8 mouse cellular contexts compared by ENCODE assay signal in the genomic region with DNA sequence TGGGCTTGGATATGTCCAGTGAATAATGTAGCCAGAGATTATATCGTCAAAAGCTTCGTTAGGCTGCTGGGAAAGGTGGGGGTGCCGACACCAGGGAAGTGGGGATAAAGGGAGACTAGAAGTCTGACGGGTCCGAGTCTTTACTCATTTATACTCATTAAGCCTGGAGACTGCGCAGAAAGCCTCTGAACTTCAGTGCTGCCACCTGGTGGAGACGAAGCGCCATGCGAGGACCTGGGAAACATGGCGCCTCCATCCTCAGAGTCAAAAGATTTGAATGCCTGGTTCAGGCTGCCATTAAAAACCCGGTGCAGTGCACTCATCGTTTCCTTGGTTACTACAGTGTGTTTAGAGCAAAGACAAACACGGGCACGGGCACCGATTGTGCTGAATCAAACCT.
A peak's percentile ranks its signal among the peaks of the same experiment; 100 is the strongest.
DNase-seq lines count a peak whose midpoint lies in the region; ATAC-seq and TF ChIP-seq lines count a peak whose summit lies in the region.

No protein-coding gene starts in this region.

- no peak overlapping the region for H3K9ac ChIP-seq in intestine, postnatal 0 days (ENCODE audit: low read depth, low read length)

- no peak overlapping the region for H3K4me2 ChIP-seq in intestine, postnatal 0 days (replicated peaks; ENCODE audit: low read depth)

- H3K4me1 ChIP-seq in intestine, postnatal 0 days (replicated peaks; ENCODE audit: control insufficient read depth, insufficient read depth, low read length) = no peaks in the 10 kb centered on the region
- H3K4me1 ChIP-seq in limb, embryonic 10.5 days = no peaks in the 10 kb centered on the region

- no peaks in the 10 kb centered on the region for H3K27me3 ChIP-seq in intestine, postnatal 0 days (replicated peaks; ENCODE audit: control insufficient read depth, insufficient read depth, low read length)
- H3K27me3 ChIP-seq in limb, embryonic 10.5 days (ENCODE audit: low read depth, poor library complexity, severe bottlenecking) = no peaks in the 10 kb centered on the region

- ATAC-seq in intestine, postnatal 0 days = no peak

- H3K36me3 ChIP-seq in intestine, postnatal 0 days (ENCODE audit: control insufficient read depth, insufficient read depth) = no peaks in the 10 kb centered on the region
- H3K36me3 ChIP-seq in limb, embryonic 10.5 days = no peaks in the 10 kb centered on the region

- no peak overlapping the region for H3K4me3 ChIP-seq in intestine, postnatal 0 days (ENCODE audit: low read depth, low read length)
- no peak overlapping the region for H3K4me3 ChIP-seq in limb, embryonic 10.5 days

- peak; percentile 41 for DNase-seq in ovary, postnatal 36 days (ENCODE audit: low spot score)
- DNase-seq in ovary, postnatal 10 days (ENCODE audit: low spot score) = no peak
- DNase-seq in c-Kit-positive CD71-positive TER-119-negative erythroid progenitor cells, embryonic 14.5 days (ENCODE audit: low read depth) = peak; percentile 7
- peak; percentile 28 to 45 for DNase-seq in gastrocnemius, adult 8-10 months (ENCODE audit: low spot score in 2 of 2)
- DNase-seq in limb, embryonic 10.5 days (ENCODE audit: low spot score) = peak; percentile 64
- DNase-seq in retina, postnatal 1 day = peak; percentile 59
- peak; percentile 13 for DNase-seq in urinary bladder, postnatal 10 days (ENCODE audit: low spot score)

- peak; percentile 84 for TF ChIP-seq CTCF in intestine, postnatal 0 days (IDR thresholded peaks at IDR 0.05; ENCODE audit: low read depth)

- WGBS in intestine, postnatal 0 days = 44% methylated on average over 15 of the region's 15 CpGs
- 51% methylated on average over 15 of the region's 15 CpGs for WGBS in limb, embryonic 10.5 days

- no peaks in the 10 kb centered on the region for H3K9me3 ChIP-seq in intestine, postnatal 0 days (ENCODE audit: control insufficient read depth)
- no peaks in the 10 kb centered on the region for H3K9me3 ChIP-seq in limb, embryonic 10.5 days (replicated peaks)

- H3K27ac ChIP-seq in intestine, postnatal 0 days (ENCODE audit: low read depth, low read length) = no peak overlapping the region; the same call in 1 of the 2 replicates
- H3K27ac ChIP-seq in limb, embryonic 10.5 days = no peak overlapping the region
